ENCODE assay signal across 40 mouse cellular contexts in the genomic region with DNA sequence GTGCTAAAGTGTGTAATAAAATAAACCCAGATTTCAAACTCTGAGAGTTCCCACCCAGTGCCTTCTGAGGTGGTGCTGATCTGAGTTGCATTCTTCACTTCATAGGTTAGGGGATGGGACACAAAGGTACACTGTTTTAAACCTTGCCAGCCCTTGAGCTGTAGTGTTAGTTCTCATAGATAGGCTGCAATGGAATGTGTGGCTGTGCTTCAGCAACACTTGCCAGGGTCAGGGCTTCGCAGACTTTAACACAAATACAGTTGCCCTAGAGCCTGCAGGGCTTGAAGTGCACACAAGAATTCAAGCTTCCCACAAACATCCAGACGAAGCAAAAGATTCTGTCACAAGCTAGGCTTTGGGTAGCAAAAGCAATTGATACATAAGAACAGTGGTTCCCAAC. TPM values are rescaled to one million over a fixed set of nuclear protein-coding genes. Genes with fewer than 3 reads are reported as not detected.
"Had no signal": no experiment of that assay in that cellular context is flagged by ENCODE, and none has a peak within 500 bp of the region (broad histone marks: within the 10 kb centered on the region; RNA-seq: fewer than 3 reads in every experiment).

No protein-coding gene starts in this region.

- H3K9me3 ChIP-seq: heart, embryonic 10.5 days; heart, embryonic 12.5 days; hindbrain, embryonic 13.5 days; hindbrain, embryonic 15.5 days; kidney, embryonic 15.5 days; limb, embryonic 10.5 days; limb, embryonic 12.5 days had no signal

- H3K36me3 ChIP-seq: heart, embryonic 10.5 days; heart, embryonic 12.5 days; hindbrain, embryonic 13.5 days; hindbrain, embryonic 15.5 days; kidney, embryonic 15.5 days; limb, embryonic 10.5 days; limb, embryonic 12.5 days had no signal

- H3K4me2 ChIP-seq: heart, embryonic 12.5 days; hindbrain, embryonic 13.5 days; hindbrain, embryonic 15.5 days; kidney, embryonic 15.5 days; limb, embryonic 12.5 days had no signal

- H3K4me1 ChIP-seq: hindbrain, embryonic 13.5 days; hindbrain, embryonic 15.5 days; kidney, embryonic 15.5 days; limb, embryonic 10.5 days; limb, embryonic 12.5 days had no signal

- H3K4me3 ChIP-seq: gastrocnemius, adult 2 months; heart, embryonic 10.5 days; heart, embryonic 12.5 days; hindbrain, embryonic 13.5 days; hindbrain, embryonic 15.5 days; kidney, embryonic 15.5 days; limb, embryonic 10.5 days; limb, embryonic 12.5 days had no signal

- DNase-seq: gastrocnemius, postnatal 25 days; kidney, adult 11 months; kidney, adult 2 months; kidney, adult 9 months; kidney, postnatal 14 days; kidney, postnatal 36 days had no signal

- H3K9ac ChIP-seq: heart, embryonic 12.5 days; hindbrain, embryonic 13.5 days; hindbrain, embryonic 15.5 days; kidney, embryonic 15.5 days; limb, embryonic 12.5 days had no signal

- H3K27me3 ChIP-seq: heart, embryonic 12.5 days; hindbrain, embryonic 13.5 days; hindbrain, embryonic 15.5 days; kidney, embryonic 15.5 days; limb, embryonic 12.5 days had no signal

- H3K27ac ChIP-seq: gastrocnemius, adult 2 months; heart, embryonic 10.5 days; hindbrain, embryonic 13.5 days; hindbrain, embryonic 15.5 days; hindbrain, postnatal 0 days; kidney, embryonic 15.5 days; kidney, postnatal 0 days; limb, embryonic 10.5 days; limb, embryonic 12.5 days had no signal

- ATAC-seq: intestine, embryonic 16.5 days had no signal

RNA-seq across cellular contexts. Expression of a gene that starts 5.0 kb away (rescaled TPM):
- total RNA-seq: gastrocnemius, adult 2 months; gastrocnemius, postnatal 10 days; gastrocnemius, postnatal 25 days; gastrocnemius, postnatal 4 days; granulocyte monocyte progenitor cell, adult 5-6 weeks; heart, adult 18-20 months; heart, adult 8-10 months; heart, postnatal 10 days; heart, postnatal 25 days; hematopoietic stem cell, adult 5-6 weeks; hindbrain, postnatal 0 days; layer of hippocampus, adult 18-20 months; layer of hippocampus, adult 8-10 months; layer of hippocampus, postnatal 14 days; layer of hippocampus, postnatal 36 days; left cerebral cortex, adult 18-20 months; left cerebral cortex, adult 8-10 months; left cerebral cortex, postnatal 14 days; left cerebral cortex, postnatal 36 days had no signal
- polyA plus RNA-seq: forebrain, embryonic 16.5 days; frontal cortex, adult 2 months; heart, embryonic 10.5 days; heart, embryonic 12.5 days; heart, embryonic 14.5 days; heart, embryonic 16.5 days; hindbrain, embryonic 11.5 days; hindbrain, embryonic 13.5 days; hindbrain, embryonic 15.5 days; hindbrain, postnatal 0 days; kidney, adult 2 months; kidney, embryonic 15.5 days; kidney, postnatal 0 days; limb, embryonic 10.5 days; limb, embryonic 12.5 days; limb, embryonic 14.5 days had no signal

RNA-seq across cellular contexts. Expression of a gene that starts 14.0 kb away (rescaled TPM):
- total RNA-seq: gastrocnemius, adult 2 months; gastrocnemius, postnatal 25 days; gastrocnemius, postnatal 4 days; granulocyte monocyte progenitor cell, adult 5-6 weeks; heart, adult 18-20 months; heart, adult 8-10 months; heart, postnatal 10 days; heart, postnatal 25 days; hematopoietic stem cell, adult 5-6 weeks; hindbrain, postnatal 0 days; layer of hippocampus, adult 18-20 months; layer of hippocampus, adult 8-10 months; layer of hippocampus, postnatal 14 days; layer of hippocampus, postnatal 36 days; left cerebral cortex, adult 18-20 months; left cerebral cortex, adult 8-10 months; left cerebral cortex, postnatal 14 days; left cerebral cortex, postnatal 36 days had no signal
- polyA plus RNA-seq: forebrain, embryonic 16.5 days; frontal cortex, adult 2 months; hindbrain, embryonic 11.5 days; hindbrain, embryonic 13.5 days; hindbrain, postnatal 0 days; large intestine, adult 2 months; limb, embryonic 10.5 days had no signal

RNA-seq across cellular contexts. Expression of a gene that starts 24.4 kb away (rescaled TPM):
- total RNA-seq: gastrocnemius, adult 2 months; gastrocnemius, postnatal 10 days; gastrocnemius, postnatal 25 days; gastrocnemius, postnatal 4 days; granulocyte monocyte progenitor cell, adult 5-6 weeks; heart, adult 18-20 months; heart, adult 8-10 months; heart, postnatal 10 days; heart, postnatal 25 days; hematopoietic stem cell, adult 5-6 weeks; hindbrain, postnatal 0 days; layer of hippocampus, adult 18-20 months; layer of hippocampus, adult 8-10 months; layer of hippocampus, postnatal 14 days; layer of hippocampus, postnatal 36 days; left cerebral cortex, adult 18-20 months; left cerebral cortex, adult 8-10 months; left cerebral cortex, postnatal 14 days; left cerebral cortex, postnatal 36 days had no signal
- polyA plus RNA-seq: forebrain, embryonic 16.5 days; frontal cortex, adult 2 months; heart, embryonic 12.5 days; heart, embryonic 14.5 days; heart, embryonic 16.5 days; hindbrain, embryonic 11.5 days; hindbrain, embryonic 13.5 days; hindbrain, embryonic 15.5 days; hindbrain, postnatal 0 days; intestine, embryonic 16.5 days; kidney, embryonic 15.5 days; limb, embryonic 10.5 days; limb, embryonic 12.5 days; limb, embryonic 14.5 days had no signal

RNA-seq across cellular contexts. Expression of a gene that starts 39.7 kb away (rescaled TPM):
- total RNA-seq: gastrocnemius, adult 2 months; gastrocnemius, postnatal 10 days; gastrocnemius, postnatal 25 days; granulocyte monocyte progenitor cell, adult 5-6 weeks; heart, adult 8-10 months; heart, postnatal 10 days; heart, postnatal 25 days; hematopoietic stem cell, adult 5-6 weeks; hindbrain, postnatal 0 days; layer of hippocampus, adult 18-20 months; layer of hippocampus, postnatal 36 days; left cerebral cortex, adult 18-20 months; left cerebral cortex, adult 8-10 months; left cerebral cortex, postnatal 14 days; left cerebral cortex, postnatal 36 days had no signal
- polyA plus RNA-seq: heart, embryonic 14.5 days; heart, embryonic 16.5 days; hindbrain, embryonic 13.5 days; limb, embryonic 10.5 days; limb, embryonic 14.5 days had no signal
